Mouse (Mus musculus) stomach, postnatal 0 days (tissue): ENCODE measurements around the gene Lsp1.

Source experiments
- CTCF ChIP-seq: IDR thresholded peaks from 2 replicates; pipeline ENCODE4 v1.5.1; 2016; ENCODE audit warnings: antibody characterized with exemption, low read depth, mild to moderate bottlenecking, moderate library complexity
- EP300 ChIP-seq: optimal IDR thresholded peaks from 2 replicates; pipeline ENCODE3; 2016; ENCODE audit warnings: antibody characterized with exemption

- TF ChIP-seq EP300, result no peak
- TF ChIP-seq CTCF, result no peak
These were observed 3.8 kb upstream of the Lsp1 start for GRCm38 (mm10) chr7:142456806-142457205.
